Mouse (Mus musculus) megakaryocyte-erythroid progenitor cell, adult 5-6 weeks (primary cell): ENCODE data around the gene Fam104a. TPM values are rescaled to one million over a fixed set of nuclear protein-coding genes. Genes with fewer than 3 reads are reported as not detected.
A peak's percentile ranks its signal among the peaks of the same experiment; 100 is the strongest.

Source experiments
- ATAC-seq: replicated peaks from 2 replicates; pipeline ENCODE4 v1.8.0; 2016; ENCODE audit warnings: mild to moderate bottlenecking, inconsistent platforms; ENCODE audit not compliant: severe bottlenecking, poor library complexity, low FRiP score, low TSS enrichment
- total RNA-seq, 2 experiments: library from RNA; stranded (forward) in 1 of 2; stranded (reverse) in 1 of 2; fragments of 200-1000, 215-1000 nt in 1 of 2; fragments of >200 nt in 1 of 2; fragmentation: Nextera tagmentation in 1 of 2; gene quantifications; 2 replicates each; pipeline ENCODE4 v1.2.3; 2014 to 2017

Fam104a gene
- total RNA-seq, 2 experiments from 2014 or later = 20.8 to 30.8 TPM

DNA sequence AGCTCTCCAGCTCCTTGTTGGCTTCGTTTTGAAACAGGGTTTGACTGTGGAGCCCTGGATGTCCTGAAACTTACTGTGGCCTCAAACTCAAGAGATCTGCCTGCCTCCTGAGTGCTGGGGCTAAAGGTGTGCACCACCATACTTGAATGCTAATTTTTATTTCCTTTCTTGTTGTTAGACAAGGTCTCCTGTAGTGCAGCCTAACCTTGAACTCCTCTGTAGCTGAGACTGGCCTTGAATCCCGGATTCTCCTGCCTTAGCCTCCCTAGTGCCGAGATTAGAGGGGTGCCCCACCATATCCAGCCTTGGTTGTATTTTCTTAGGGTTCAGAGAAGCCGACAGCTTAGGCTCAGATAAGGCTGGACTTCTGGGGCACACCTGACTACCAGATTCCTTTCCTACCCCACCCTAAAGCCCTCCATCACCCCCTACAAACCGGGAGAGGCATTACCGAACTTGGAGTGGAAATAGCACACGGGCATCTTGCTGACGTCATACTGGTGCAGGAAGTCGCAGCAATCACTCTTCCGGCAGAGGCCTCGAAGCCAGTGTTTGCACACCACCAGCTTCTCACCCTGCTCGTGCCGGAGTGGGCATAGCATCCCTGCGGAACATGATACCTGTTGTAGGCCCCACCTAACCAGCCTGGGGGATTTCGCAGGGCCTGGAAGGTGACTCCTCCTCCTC lies 22.2 kb upstream of the Fam104a start:
- ATAC-seq = no peak

DNA sequence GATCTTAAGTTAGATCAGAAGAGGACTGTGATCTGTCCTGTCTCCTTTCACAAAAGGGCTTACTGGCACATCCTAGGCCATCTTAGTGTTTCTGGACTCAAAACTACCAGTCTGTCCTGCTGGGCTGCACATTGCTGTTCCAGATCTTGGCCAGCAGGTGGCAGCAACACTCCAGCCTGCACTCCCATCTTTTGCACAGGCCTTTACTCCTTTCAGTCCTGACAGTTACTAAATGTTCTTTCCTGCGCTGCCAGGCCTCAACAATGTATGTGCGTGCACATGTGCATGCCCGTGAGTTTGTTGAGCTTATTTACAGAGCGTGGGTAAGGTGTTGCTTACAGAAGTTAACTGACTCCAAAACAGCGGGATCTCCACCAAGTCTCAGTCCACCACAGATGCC lies 19.8 kb upstream of the Fam104a start:
- ATAC-seq = peak; percentile 80

DNA sequence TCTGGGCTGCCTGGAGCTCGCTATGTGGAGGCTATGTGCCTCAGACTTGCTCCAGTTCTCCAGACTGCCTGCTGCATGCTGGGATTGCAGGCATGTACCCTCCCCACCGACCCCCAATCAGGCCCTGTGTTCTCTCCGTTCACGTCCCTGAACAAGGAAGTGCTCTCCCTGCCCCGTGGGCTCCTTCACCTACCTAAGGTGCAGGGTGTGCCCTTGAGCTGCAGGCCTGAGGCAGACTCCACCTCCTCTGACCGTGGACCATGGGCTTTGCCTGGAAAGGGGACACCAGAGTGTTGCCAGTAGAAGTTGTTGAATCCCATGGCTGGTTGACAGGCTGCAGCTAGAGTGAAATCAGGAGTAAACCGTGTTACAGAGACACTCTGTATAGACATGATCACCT lies 15.7 kb upstream of the Fam104a start:
- ATAC-seq = no peak

DNA sequence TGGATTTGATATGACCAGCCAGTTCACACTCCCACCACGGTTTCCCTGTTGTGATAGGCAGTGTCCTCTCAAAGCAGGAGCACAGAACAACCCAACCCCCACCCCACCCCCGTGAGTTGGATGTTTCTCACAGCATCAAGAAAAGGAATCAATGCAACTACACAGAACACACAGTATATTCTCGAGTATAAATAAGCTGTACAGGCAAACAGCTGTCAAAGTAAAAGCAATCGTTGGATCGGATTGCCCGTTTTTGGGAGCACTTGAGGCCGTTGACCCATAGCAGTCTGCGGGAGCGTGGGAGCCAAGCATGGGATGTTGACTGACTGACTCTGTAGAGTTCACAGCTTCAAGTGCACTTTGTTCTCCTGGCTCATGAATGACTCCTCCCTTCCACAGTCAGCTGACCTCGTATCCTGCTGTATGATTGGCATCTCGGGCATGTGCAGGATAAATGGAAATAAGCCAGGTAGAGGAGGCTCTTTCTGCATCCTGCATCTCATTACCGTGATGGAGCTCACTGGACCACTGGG lies 14.1 kb upstream of the Fam104a start:
- ATAC-seq = no peak

DNA sequence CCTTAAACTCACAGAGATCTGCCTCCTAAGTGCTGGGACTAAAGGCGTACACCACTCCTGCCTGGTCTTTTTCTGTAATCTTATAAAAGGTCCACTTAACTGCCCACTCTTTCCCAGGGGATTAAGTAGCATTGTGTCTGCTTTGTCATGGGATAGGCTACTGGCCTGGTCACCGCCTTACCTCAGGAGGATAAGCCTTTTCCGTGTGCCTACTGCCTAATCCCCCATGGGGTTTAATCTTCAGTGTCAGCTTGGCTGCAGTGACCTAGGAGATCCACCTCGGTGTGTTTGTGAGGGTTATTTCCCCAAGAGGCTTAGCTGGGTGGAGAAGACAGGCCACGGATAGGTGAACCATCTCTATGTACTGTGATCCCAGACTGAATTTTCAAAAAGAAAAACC lies 13.6 kb upstream of the Fam104a start:
- no peak for ATAC-seq

DNA sequence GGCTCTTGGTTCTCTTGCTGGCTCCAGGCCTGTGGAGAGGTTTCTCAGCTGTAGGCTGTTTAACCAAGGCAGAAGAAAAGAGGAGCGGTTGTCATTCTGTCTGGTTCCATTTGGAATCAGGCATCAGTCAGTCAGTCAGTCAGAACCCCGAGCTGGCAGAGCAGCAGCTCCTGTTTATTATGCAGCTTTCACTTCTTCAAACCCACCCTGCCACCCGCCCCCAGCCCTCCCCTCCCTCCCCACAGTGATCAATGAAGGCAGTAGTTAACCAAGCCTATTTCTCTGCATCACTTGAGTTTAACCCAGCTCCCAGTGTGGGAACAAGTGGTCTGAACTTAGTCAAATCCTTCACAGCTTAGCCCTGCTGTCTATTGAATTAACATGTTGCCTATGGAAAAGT lies 7.9 kb upstream of the Fam104a start:
- no peak for ATAC-seq

DNA sequence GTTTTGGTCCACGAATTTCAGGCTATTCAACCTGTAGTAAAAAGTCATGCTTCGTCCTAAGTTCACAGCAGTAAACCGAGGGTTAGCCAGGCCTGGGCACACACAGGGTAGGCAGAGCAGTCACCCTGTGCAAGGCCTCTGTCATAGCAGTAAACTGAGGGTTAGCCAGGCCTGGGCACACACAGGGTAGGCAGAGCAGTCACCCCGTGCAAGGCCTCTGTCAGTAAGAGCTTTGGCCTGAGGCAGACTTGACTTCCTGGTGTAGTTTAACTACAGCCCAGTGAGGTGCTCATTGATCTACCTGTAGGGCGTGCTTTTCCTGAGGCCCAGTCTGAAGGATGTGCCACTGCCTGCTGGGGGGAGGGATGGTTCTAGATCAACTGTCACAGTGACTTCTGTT lies 7.4 kb upstream of the Fam104a start:
- ATAC-seq = no peak

DNA sequence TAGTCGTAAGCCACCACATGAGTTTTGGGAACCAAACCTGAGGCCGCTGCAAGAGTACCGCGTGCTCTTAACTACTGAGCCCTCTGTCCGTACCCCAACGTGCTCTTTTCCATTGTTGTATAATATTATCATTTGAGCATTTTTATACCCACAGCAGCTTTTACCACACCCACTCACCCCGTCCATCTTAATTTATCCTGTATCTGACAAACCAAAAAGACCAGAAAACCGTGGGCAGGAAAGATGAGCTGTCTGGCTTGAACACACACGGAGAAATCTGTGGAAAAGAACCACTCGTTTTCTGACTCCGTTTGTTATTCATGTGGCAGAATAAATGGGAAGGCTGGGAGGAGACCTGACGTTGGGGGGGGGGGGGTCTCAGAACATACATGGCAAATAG lies 6.6 kb upstream of the Fam104a start:
- no peak for ATAC-seq

DNA sequence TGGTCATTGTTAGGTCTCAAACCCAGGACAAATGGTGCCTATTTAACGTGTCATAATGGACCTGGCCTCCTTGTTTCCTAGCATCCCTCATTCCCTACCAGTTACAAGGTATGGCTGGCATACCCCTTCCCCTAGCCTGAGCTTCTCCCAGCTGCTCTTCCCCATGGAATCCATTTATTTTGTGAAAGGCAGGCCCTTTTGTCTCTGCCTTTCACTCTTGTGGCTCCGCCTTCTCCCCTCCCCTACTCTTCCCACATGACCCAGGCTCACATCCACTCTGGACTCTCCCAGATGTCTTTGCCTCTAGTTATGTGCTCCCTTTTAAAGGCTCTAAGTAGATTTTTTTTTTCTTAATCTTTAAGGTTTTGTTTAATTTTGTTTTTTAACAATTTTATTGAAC lies 3.1 kb upstream of the Fam104a start:
- ATAC-seq = no peak

DNA sequence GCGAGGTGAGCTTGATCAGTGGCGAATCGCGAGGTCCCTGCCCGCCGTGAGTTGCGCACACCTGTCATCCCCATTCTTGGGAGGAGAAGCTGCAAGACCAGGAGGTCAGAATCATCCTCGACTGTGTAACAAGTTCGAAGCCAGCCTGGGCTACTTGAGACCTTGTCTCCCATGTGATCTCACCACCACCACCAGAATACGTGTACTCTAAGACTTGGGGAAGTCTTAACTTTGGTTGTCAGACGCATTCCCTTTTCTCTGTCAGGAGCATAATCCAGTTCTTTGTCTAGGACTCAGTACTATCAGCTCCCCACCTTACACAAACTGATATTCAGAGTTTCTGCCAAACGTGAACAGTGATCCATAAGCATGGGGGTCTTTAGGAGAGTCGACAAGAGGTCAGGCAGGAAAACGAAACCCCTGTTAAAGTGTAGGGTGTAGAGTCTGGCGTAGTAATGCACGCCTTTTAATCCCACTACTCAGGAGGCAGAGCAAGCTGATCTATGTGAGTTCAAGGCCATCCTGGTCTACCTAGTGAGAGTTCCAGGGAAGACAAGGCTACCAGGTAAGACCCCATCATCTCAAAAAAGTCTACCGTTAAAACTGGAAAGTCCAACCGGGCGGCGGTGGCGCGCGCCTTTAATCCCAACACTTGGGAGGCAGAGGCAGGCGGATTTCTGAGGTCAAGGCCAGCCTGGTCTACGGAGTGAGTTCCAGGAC lies 912 bp upstream of the Fam104a start:
- ATAC-seq = no peak

DNA sequence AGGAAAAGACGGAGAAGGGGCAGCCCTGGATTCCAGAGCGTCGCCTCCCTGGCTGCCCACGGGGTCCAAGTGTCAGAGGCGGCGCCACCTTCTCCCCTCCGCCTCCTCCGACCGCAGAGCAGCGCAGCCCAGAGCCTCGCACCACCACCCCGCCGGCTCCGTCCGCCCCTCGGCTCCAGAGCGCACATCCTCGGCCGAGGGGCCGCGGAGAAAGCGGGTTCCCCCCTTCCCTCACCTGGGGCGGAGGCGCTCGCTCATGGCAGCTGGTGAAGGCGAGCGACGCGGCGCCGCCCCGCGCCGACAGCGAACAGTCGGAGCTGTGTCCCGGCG lies 363 bp downstream of the Fam104a start:
- ATAC-seq = peak; percentile 12; the same call in 1 of the 2 replicates

DNA sequence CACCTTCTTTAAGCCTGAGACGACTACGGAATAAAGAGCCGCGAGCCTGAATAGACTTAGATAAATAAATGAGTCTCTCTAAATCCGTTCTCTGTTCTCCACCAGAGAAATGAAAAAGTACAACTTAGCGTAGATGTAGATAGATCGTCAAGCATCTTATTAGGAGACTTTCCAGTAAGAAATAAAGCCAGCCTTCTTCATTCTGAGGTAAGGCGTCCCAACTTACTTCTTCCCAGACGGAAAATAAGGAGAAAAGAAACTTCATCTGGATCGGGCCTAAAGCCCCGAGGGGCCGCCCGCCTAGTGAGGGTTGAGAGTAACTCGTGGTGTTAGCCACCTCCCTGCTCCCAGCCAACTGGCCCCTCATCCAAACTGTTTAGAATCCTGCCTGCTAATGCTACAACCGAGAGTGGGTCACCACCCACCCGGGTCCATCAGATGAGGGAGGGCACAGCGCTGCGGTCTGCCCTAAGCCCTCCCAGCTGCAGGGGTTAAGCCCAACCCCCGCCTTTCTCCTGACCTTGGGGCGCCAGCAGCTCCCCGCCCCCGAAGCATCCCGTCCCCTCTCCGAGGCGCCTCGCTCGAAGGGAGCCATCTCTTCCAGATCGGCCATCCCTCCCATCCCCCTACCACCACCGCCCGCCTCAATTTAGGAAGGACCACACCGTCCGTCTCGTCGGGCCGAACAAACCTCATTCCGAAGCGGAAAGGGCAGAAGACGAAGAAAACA lies 893 bp downstream of the Fam104a start:
- peak; percentile 38 for ATAC-seq

DNA sequence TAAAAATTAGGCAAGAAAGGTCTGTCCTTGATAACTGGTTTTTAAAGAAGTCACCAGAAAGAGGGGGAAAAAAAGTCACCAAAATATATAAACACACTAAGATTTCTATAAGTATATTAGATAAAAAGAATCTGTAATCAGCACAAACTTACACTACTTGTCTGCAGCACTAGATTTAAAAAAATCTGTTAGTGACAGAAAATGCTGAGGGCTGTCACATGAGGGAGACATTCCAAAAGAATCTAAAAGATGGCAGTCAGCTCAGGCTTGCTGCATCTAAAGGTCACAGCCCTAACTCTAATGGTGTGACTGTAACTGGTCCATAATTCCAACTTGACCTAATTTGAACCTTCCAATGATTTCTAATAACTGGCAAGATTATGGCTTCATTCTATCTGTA lies 2.0 kb downstream of the Fam104a start:
- no peak for ATAC-seq

DNA sequence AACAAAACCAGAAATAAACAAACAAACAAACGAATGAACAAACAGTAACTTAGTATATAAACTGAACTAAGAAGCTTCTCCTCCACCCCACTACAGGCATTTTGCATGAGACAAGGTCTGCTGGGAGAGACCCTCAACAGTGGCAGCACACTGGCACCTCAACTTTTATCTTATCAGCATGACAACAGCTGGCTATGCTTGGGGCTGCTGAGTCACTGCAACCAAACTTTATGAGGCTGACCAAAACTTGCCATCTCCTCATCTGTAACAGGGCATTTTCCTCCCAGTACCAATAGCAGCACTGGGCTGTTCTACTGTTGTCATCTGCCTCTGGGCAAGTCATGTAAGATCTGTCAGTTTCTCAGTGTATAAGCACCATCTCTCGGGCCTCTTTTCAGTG lies 3.0 kb downstream of the Fam104a start:
- ATAC-seq = peak; percentile 39

DNA sequence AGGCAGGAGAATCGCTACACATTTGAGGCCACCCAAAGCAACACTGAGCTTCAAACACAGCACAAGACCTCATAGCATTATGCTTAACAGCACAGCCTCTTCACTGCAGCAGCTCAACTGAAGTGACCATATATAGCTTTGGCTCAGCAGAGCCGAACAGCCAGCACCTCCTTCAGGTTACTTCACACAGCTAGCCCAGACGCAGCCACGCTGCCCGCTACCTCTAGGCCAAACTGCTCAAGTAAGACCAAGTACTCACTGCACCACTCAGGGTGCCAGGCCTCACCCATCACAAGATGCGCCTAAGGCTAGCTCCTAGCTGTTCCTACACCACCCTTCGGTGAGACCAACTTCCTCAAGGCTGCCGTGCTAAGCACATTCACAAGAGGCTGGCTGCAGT lies 5.6 kb downstream of the Fam104a start:
- ATAC-seq = no peak

DNA sequence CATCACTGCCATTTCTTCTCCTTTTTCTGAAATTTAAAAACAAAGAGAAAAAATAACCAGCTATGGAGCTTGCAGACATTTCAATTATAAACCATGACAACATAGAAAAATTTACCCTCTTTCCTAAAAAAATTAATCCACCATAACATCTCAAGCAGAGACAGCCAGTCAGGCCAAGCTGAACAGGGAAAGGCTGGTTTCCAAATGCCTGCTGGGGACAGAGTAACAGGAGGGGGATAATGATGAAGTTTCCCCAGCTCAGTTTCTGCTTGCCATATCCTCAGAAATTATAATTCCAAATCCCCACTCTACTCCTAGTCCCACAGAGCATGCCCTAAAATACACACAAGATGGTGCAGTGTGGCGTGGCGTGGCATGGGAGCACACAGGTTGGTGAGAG lies 6.6 kb downstream of the Fam104a start:
- no peak for ATAC-seq

DNA sequence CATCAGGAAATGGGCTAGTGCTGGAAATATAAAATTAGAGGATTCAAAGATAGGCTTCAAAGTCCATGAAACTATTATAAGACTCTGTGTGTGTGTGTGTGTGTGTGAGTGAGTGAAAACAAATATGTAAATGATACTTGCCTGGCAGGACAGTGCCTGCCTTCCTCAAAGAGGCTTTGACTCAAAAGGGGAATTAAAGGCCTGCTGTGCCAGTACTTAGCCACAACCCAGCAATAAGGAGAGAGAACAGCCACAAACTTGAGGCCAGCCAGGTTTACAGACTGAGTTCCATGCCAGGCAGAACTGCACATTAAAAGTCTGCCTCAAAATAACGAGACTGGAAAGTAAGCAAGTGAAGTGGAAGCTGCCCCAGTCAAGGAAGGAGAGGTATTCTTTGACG lies 7.1 kb downstream of the Fam104a start:
- ATAC-seq = no peak

DNA sequence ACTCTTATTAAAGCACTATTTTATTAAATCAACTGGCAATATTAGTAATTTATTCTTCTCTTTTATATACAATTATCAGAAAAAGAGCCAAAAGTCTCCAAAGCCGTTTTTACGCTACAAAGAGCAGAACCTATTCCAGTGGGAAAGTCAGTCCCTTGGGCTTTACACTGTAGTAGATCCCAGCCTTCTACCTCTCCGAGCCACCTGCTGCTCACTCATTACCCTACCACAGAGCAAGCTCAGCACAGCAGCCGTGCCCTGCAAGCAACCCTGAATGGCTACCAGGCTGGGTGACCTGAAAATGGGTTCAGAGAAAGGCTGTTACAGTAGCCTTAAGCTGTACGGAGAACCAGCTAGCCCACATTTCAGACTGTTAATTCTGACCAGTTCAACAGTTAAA lies 9.4 kb downstream of the Fam104a start:
- no peak for ATAC-seq

DNA sequence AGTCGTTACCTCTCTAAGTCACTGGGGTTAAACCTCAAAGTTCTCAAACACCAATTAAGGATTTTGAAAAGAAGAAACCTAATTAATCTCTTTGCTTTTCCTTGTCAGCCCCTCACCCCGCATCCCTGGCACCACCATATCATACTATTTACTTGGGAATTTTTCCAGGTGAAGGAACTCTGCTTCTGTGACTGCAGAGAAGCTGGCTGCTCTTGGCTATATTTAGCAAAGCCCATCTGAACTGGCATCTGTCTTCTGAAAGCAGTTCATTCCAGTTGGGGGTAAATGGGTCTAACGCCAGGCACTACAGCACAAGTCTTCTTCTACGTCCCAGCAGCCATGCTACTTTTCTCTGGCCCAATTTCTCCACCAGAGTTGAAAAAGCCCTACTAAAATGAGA lies 10.3 kb downstream of the Fam104a start:
- ATAC-seq = no peak

DNA sequence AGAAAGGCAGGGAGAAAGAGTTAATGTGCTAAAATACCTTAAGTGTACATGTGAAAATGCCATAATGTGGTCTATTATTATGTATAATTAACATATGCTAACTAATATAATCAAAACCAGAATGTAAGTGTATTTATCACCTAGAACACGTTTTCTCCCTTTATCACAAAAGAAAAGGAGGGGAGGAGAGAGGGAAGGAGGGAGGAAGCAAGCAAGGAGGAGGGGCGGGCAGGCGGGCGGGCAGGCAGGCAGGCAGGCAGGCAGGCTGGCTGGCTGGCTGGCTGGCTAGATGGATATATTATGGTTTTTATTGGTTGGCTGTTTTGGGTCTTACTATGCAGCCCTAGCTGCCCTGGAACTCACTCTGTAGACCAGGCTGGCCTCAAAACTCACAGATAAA lies 14.2 kb downstream of the Fam104a start:
- ATAC-seq = peak; percentile 68

DNA sequence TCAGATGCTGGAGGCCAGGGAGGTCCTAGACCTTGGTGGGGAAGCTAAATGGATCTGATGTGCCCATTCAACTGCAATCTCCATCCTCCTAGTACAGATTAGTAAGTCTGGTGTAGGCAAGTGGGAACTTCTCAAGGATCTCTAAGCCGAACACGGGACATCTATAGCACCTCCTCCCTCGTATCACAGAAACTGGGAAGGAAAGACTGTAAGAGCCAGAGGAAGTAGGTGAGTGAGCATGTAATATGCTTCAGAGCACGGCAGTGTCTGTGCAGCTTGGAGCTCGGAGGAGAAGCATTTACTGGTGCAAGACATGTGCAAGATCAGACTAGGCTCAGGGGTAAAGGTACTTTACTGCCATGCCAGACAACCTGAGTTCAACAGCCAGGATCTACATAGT lies 15.1 kb downstream of the Fam104a start:
- no peak for ATAC-seq
